Mouse (Mus musculus) neural tube, embryonic 15.5 days (tissue): ENCODE measurements at regions not wholly inside any gene's neighbourhood (a gene's known extent, or its start where the extent isn't known, plus 50 kb on each side); places are given as distances from the start of the nearest gene placed in this dataset.

Experiments
- ATAC-seq: fragments of 200-750 bp; cut with Nextera tagmentation; 2 replicates; pipeline ENCODE4 v1.8.0; 2017; ENCODE audit warnings: mild to moderate bottlenecking, moderate TSS enrichment, moderate library complexity; ENCODE audit not compliant: low FRiP score
- H3K27ac ChIP-seq: fragments of 300-500 bp; sonication (generic); replicated peaks from 2 replicates; pipeline ENCODE4 v1.5.1; 2015; ENCODE audit warnings: mild to moderate bottlenecking, inconsistent platforms
- H3K27me3 ChIP-seq: fragments of 300-500 bp; sonication (generic); replicated peaks from 2 replicates; pipeline ENCODE4 v1.6.1; 2015; ENCODE audit warnings: inconsistent platforms
- H3K36me3 ChIP-seq: fragments of 300-500 bp; sonication (generic); 2 replicates; pipeline ENCODE4 v1.6.1; 2015; ENCODE audit warnings: inconsistent platforms
- H3K4me1 ChIP-seq: fragments of 300-500 bp; sonication (generic); 2 replicates; pipeline ENCODE4 v1.6.1; 2015; ENCODE audit warnings: inconsistent platforms
- H3K4me2 ChIP-seq: fragments of 300-500 bp; sonication (generic); 2 replicates; pipeline ENCODE4 v1.6.1; 2015; ENCODE audit warnings: inconsistent platforms, mild to moderate bottlenecking, moderate library complexity
- H3K4me3 ChIP-seq: fragments of 300-500 bp; sonication (generic); replicated peaks from 2 replicates; pipeline ENCODE4 v1.5.1; 2015; ENCODE audit warnings: mild to moderate bottlenecking, inconsistent platforms
- H3K9ac ChIP-seq: fragments of 300-500 bp; sonication (generic); replicated peaks from 2 replicates; pipeline ENCODE4 v1.6.1; 2015; ENCODE audit warnings: mild to moderate bottlenecking, inconsistent platforms
- H3K9me3 ChIP-seq: fragments of 300-500 bp; sonication (generic); replicated peaks from 2 replicates; pipeline ENCODE4 v1.6.1; 2016; ENCODE audit warnings: inconsistent platforms
- WGBS: fragments of 180-500 bp; shearing (Covaris S2); methylation state at CpG from one replicate; pipeline ENCODE4 v1.1.7; 2015; ENCODE audit warnings: mixed read lengths; 5-methylcytosine and 5-hydroxymethylcytosine counted together

GRCm38 (mm10) chr15:56604266-56604665 lies 873.2 kb downstream of the Slc22a22 start:
- Histone ChIP-seq H3K36me3 (no peaks in the 10 kb centered on the region), H3K9ac (no peak overlapping the region), H3K9me3 (no peaks in the 10 kb centered on the region), H3K27ac (no peak overlapping the region), H3K4me3 (no peak overlapping the region), H3K4me1 (no peaks in the 10 kb centered on the region), H3K27me3 (no peaks in the 10 kb centered on the region), H3K4me2 (no peak overlapping the region)
- ATAC-seq, result no peak
- WGBS, result 94% methylated on average over 3 of the region's 3 CpGs

GRCm38 (mm10) chr15:56592656-56593055 lies 884.8 kb downstream of the Slc22a22 start:
- no peaks in the 10 kb centered on the region for H3K36me3 ChIP-seq
- H3K9me3 ChIP-seq, result no peaks in the 10 kb centered on the region
- no peaks in the 10 kb centered on the region for H3K4me1 ChIP-seq
- H3K27me3 ChIP-seq, result no peaks in the 10 kb centered on the region
- H3K9ac ChIP-seq, result no peak overlapping the region
- H3K4me3 ChIP-seq, result no peak overlapping the region
- WGBS, result 91% methylated on average over 4 of the region's 4 CpGs
- no peak overlapping the region for H3K27ac ChIP-seq
- no peak for ATAC-seq
- no peak overlapping the region for H3K4me2 ChIP-seq

GRCm38 (mm10) chr15:56580745-56581515 lies 896.5 kb downstream of the Slc22a22 start:
- H3K27ac ChIP-seq, result no peak overlapping the region
- no peak for ATAC-seq
- WGBS, result 70% methylated on average over 3 of the region's 3 CpGs
- no peak overlapping the region for H3K4me3 ChIP-seq
- no peak overlapping the region for H3K4me2 ChIP-seq
- no peak overlapping the region for H3K9ac ChIP-seq
- no peaks in the 10 kb centered on the region for H3K9me3 ChIP-seq
- H3K36me3 ChIP-seq, result no peaks in the 10 kb centered on the region
- no peaks in the 10 kb centered on the region for H3K4me1 ChIP-seq
- no peaks in the 10 kb centered on the region for H3K27me3 ChIP-seq

- WGBS, result 71% methylated on average over 2 of the region's 2 CpGs
- no peak overlapping the region for H3K4me3 ChIP-seq
- no peak overlapping the region for H3K27ac ChIP-seq
- no peaks in the 10 kb centered on the region for H3K4me1 ChIP-seq
- no peaks in the 10 kb centered on the region for H3K36me3 ChIP-seq
- no peaks in the 10 kb centered on the region for H3K9me3 ChIP-seq
- ATAC-seq, result no peak
- no peaks in the 10 kb centered on the region for H3K27me3 ChIP-seq
- H3K4me2 ChIP-seq, result no peak overlapping the region
- H3K9ac ChIP-seq, result no peak overlapping the region
Measured at GRCm38 (mm10) chr15:56563192-56563591, 914.2 kb downstream of the Slc22a22 start.

- Histone ChIP-seq H3K4me3 (no peak overlapping the region), H3K9ac (no peak overlapping the region), H3K36me3 (no peaks in the 10 kb centered on the region), H3K9me3 (no peaks in the 10 kb centered on the region), H3K27ac (no peak overlapping the region), H3K27me3 (no peaks in the 10 kb centered on the region), H3K4me2 (no peak overlapping the region), H3K4me1 (no peaks in the 10 kb centered on the region)
- 84% methylated on average over 1 of the region's 1 CpGs for WGBS
- no peak for ATAC-seq
Measured at GRCm38 (mm10) chr15:56562785-56563184, 914.6 kb downstream of the Slc22a22 start.

- Histone ChIP-seq H3K9ac (no peak overlapping the region), H3K27ac (no peak overlapping the region), H3K36me3 (no peaks in the 10 kb centered on the region), H3K4me3 (no peak overlapping the region), H3K4me1 (no peaks in the 10 kb centered on the region), H3K27me3 (no peaks in the 10 kb centered on the region), H3K9me3 (no peaks in the 10 kb centered on the region), H3K4me2 (no peak overlapping the region)
- WGBS, result 81% methylated on average over 2 of the region's 2 CpGs
- no peak for ATAC-seq
Measured at GRCm38 (mm10) chr15:56562143-56562542, 915.3 kb downstream of the Slc22a22 start.

GRCm38 (mm10) chr15:56554386-56554785 lies 923.0 kb downstream of the Slc22a22 start:
- H3K9ac ChIP-seq, result no peak overlapping the region
- H3K27ac ChIP-seq, result no peak overlapping the region
- H3K4me3 ChIP-seq, result no peak overlapping the region
- 60% methylated on average over 3 of the region's 3 CpGs for WGBS
- H3K9me3 ChIP-seq, result no peaks in the 10 kb centered on the region
- H3K4me1 ChIP-seq, result no peaks in the 10 kb centered on the region
- H3K27me3 ChIP-seq, result no peaks in the 10 kb centered on the region
- H3K36me3 ChIP-seq, result no peaks in the 10 kb centered on the region
- no peak overlapping the region for H3K4me2 ChIP-seq
- ATAC-seq, result no peak

GRCm38 (mm10) chr15:56553851-56554250 lies 923.6 kb downstream of the Slc22a22 start:
- WGBS, result 72% methylated on average over 1 of the region's 1 CpGs
- Histone ChIP-seq H3K9me3 (no peaks in the 10 kb centered on the region), H3K4me2 (no peak overlapping the region), H3K4me3 (no peak overlapping the region), H3K27ac (no peak overlapping the region), H3K4me1 (no peaks in the 10 kb centered on the region), H3K36me3 (no peaks in the 10 kb centered on the region), H3K27me3 (no peaks in the 10 kb centered on the region), H3K9ac (no peak overlapping the region)
- no peak for ATAC-seq

GRCm38 (mm10) chr15:56531529-56531928 lies 945.9 kb downstream of the Slc22a22 start:
- Histone ChIP-seq H3K4me2 (no peak overlapping the region), H3K9ac (no peak overlapping the region), H3K27ac (no peak overlapping the region), H3K4me3 (no peak overlapping the region), H3K9me3 (no peaks in the 10 kb centered on the region), H3K4me1 (no peaks in the 10 kb centered on the region), H3K27me3 (no peaks in the 10 kb centered on the region), H3K36me3 (no peaks in the 10 kb centered on the region)
- ATAC-seq, result no peak
- WGBS, result 20% methylated on average over 2 of the region's 2 CpGs

GRCm38 (mm10) chr15:56518379-56518778 lies 959.0 kb downstream of the Slc22a22 start:
- Histone ChIP-seq H3K9ac (no peak overlapping the region), H3K9me3 (no peaks in the 10 kb centered on the region), H3K36me3 (no peaks in the 10 kb centered on the region), H3K4me2 (no peak overlapping the region), H3K4me1 (no peaks in the 10 kb centered on the region), H3K27ac (no peak overlapping the region), H3K4me3 (no peak overlapping the region), H3K27me3 (no peaks in the 10 kb centered on the region)
- WGBS, result 79% methylated on average over 1 of the region's 1 CpGs
- ATAC-seq, result no peak

- Histone ChIP-seq H3K27me3 (no peaks in the 10 kb centered on the region), H3K36me3 (no peaks in the 10 kb centered on the region), H3K9me3 (no peaks in the 10 kb centered on the region), H3K4me1 (no peaks in the 10 kb centered on the region), H3K27ac (no peak overlapping the region), H3K9ac (no peak overlapping the region), H3K4me3 (no peak overlapping the region), H3K4me2 (no peak overlapping the region)
- ATAC-seq, result no peak
- WGBS, result 82% methylated on average over 2 of the region's 2 CpGs
Measured at GRCm38 (mm10) chr15:56516095-56516494, 961.3 kb downstream of the Slc22a22 start.

GRCm38 (mm10) chr15:56498774-56499173 lies 978.7 kb downstream of the Slc22a22 start:
- no peak overlapping the region for H3K9ac ChIP-seq
- no peak overlapping the region for H3K4me2 ChIP-seq
- no peaks in the 10 kb centered on the region for H3K27me3 ChIP-seq
- no peaks in the 10 kb centered on the region for H3K4me1 ChIP-seq
- H3K36me3 ChIP-seq, result no peaks in the 10 kb centered on the region
- H3K9me3 ChIP-seq, result no peaks in the 10 kb centered on the region
- H3K27ac ChIP-seq, result no peak overlapping the region
- no peak overlapping the region for H3K4me3 ChIP-seq
- no peak for ATAC-seq
- 83% methylated on average over 3 of the region's 3 CpGs for WGBS
